Comparison of ENCODE assay signal across 29 mouse cellular contexts in genomic region chrX:166704311-166704710, GRCm38 (mm10).
DNase-seq lines count a peak whose midpoint lies in the region; ATAC-seq lines count a peak whose summit lies in the region.
"Had no signal": no experiment of that assay in that cellular context is flagged by ENCODE, and none has a peak within 500 bp of the region (broad histone marks: within the 10 kb centered on the region; RNA-seq: fewer than 3 reads in every experiment).

No protein-coding gene starts in this region.

- intact Hi-C loops in left cerebral cortex, postnatal 36 days (cut with DNase I), result no loop called here

- no peak overlapping the region for H3K27ac ChIP-seq in hindbrain, embryonic 14.5 days
- H3K27ac ChIP-seq in heart, embryonic 11.5 days (ENCODE audit: low read depth, low read length), result no peak overlapping the region
- H3K27ac ChIP-seq: embryonic facial prominence, embryonic 13.5 days; forebrain, embryonic 12.5 days; heart, adult 2 months; hindbrain, embryonic 12.5 days; kidney, postnatal 0 days; limb, embryonic 13.5 days; liver, embryonic 12.5 days; midbrain, embryonic 10.5 days; neural tube, embryonic 13.5 days; stomach, postnatal 0 days had no signal

- no peak overlapping the region for H3K4me3 ChIP-seq in hindbrain, embryonic 14.5 days (replicated peaks; ENCODE audit: low read length)
- no peak overlapping the region for H3K4me3 ChIP-seq in heart, embryonic 11.5 days (ENCODE audit: low read depth, low read length)
- H3K4me3 ChIP-seq: embryonic facial prominence, embryonic 13.5 days; erythroblast, embryonic 14.5 days; forebrain, embryonic 12.5 days; heart, adult 2 months; hindbrain, embryonic 12.5 days; limb, embryonic 13.5 days; liver, embryonic 12.5 days; midbrain, embryonic 10.5 days; myocyte; neural tube, embryonic 13.5 days had no signal

- no peaks in the 10 kb centered on the region for H3K4me1 ChIP-seq in hindbrain, embryonic 14.5 days (replicated peaks; ENCODE audit: control insufficient read depth, insufficient read depth, low read length)
- H3K4me1 ChIP-seq in heart, embryonic 11.5 days (ENCODE audit: control insufficient read depth, insufficient read depth, low read length), result no peaks in the 10 kb centered on the region
- H3K4me1 ChIP-seq: embryonic facial prominence, embryonic 13.5 days; forebrain, embryonic 12.5 days; hindbrain, embryonic 12.5 days; limb, embryonic 13.5 days; liver, embryonic 12.5 days; midbrain, embryonic 10.5 days; neural tube, embryonic 13.5 days had no signal

- H3K9ac ChIP-seq in hindbrain, embryonic 14.5 days, result no peak overlapping the region
- H3K9ac ChIP-seq in heart, embryonic 11.5 days (ENCODE audit: low read depth, low read length), result no peak overlapping the region
- H3K9ac ChIP-seq: embryonic facial prominence, embryonic 13.5 days; forebrain, embryonic 12.5 days; hindbrain, embryonic 12.5 days; limb, embryonic 13.5 days; liver, embryonic 12.5 days; neural tube, embryonic 13.5 days had no signal

- DNase-seq in layer of hippocampus, adult 18-20 months (ENCODE audit: low spot score in 2 of 2), result peak; percentile 5 to 53
- no peak for DNase-seq in layer of hippocampus, postnatal 36 days
- peak; percentile 81 for DNase-seq in brain, adult 2 months (ENCODE audit: low read depth, low spot score)
- peak; percentile 18 for DNase-seq in layer of hippocampus, adult 9-10 months (ENCODE audit: low spot score)
- DNase-seq in left cerebral cortex, postnatal 36 days (ENCODE audit: low spot score in 2 of 2), result peak; percentile 9
- no peak for DNase-seq in hindbrain, embryonic 14.5 days (ENCODE audit: low spot score)
- DNase-seq: adrenal gland, adult 8-10 months; cerebellum, adult 8-10 months; cerebellum, postnatal 36 days; embryo, embryonic 11 days; gastrocnemius, postnatal 36 days; heart, adult 2 months; kidney, adult 11 months; lung, adult 18-20 months; lung, postnatal 10 days; retina, postnatal 1 day had no signal

- no peaks in the 10 kb centered on the region for H3K36me3 ChIP-seq in hindbrain, embryonic 14.5 days (replicated peaks; ENCODE audit: control insufficient read depth, insufficient read depth)
- H3K36me3 ChIP-seq in heart, embryonic 11.5 days (ENCODE audit: control insufficient read depth, insufficient read depth, low read length), result no peaks in the 10 kb centered on the region
- H3K36me3 ChIP-seq: embryonic facial prominence, embryonic 13.5 days; forebrain, embryonic 12.5 days; hindbrain, embryonic 12.5 days; limb, embryonic 13.5 days; liver, embryonic 12.5 days; midbrain, embryonic 10.5 days; neural tube, embryonic 13.5 days had no signal

- no peak for ATAC-seq in hindbrain, embryonic 14.5 days (ENCODE audit: low FRiP score)
- ATAC-seq in heart, embryonic 11.5 days (replicated peaks; ENCODE audit: insufficient number of reproducible peaks, low FRiP score, low TSS enrichment), result no peak
- ATAC-seq: liver, embryonic 12.5 days; midbrain, embryonic 16.5 days had no signal

- WGBS in hindbrain, embryonic 14.5 days, result 95% methylated on average over 2 of the region's 2 CpGs
- WGBS in heart, embryonic 11.5 days (ENCODE audit: insufficient replicate concordance), result 80% methylated on average over 2 of the region's 2 CpGs

- 0 out of 2 replicates have a peak, but pooled peaks cover 4% of the 10 kb centered on the region for H3K27me3 ChIP-seq in hindbrain, embryonic 14.5 days (ENCODE audit: control insufficient read depth, insufficient read depth, low read length)
- H3K27me3 ChIP-seq in heart, embryonic 11.5 days (ENCODE audit: control insufficient read depth, insufficient read depth, low read length), result no peaks in the 10 kb centered on the region
- H3K27me3 ChIP-seq: liver, embryonic 12.5 days had no signal

- H3K4me2 ChIP-seq in hindbrain, embryonic 14.5 days (replicated peaks), result no peak overlapping the region
- no peak overlapping the region for H3K4me2 ChIP-seq in heart, embryonic 11.5 days
- H3K4me2 ChIP-seq: embryonic facial prominence, embryonic 13.5 days; forebrain, embryonic 12.5 days; hindbrain, embryonic 12.5 days; limb, embryonic 13.5 days; liver, embryonic 12.5 days; neural tube, embryonic 13.5 days had no signal

- no peaks in the 10 kb centered on the region for H3K9me3 ChIP-seq in hindbrain, embryonic 14.5 days (ENCODE audit: control insufficient read depth, low read length)
- H3K9me3 ChIP-seq in heart, embryonic 11.5 days (replicated peaks; ENCODE audit: control insufficient read depth, low read length), result no peaks in the 10 kb centered on the region
- H3K9me3 ChIP-seq: embryonic facial prominence, embryonic 13.5 days; forebrain, embryonic 12.5 days; hindbrain, embryonic 12.5 days; limb, embryonic 13.5 days; liver, embryonic 12.5 days; midbrain, embryonic 10.5 days; neural tube, embryonic 13.5 days had no signal

Comparison
In these comparisons a context has a peak if more than half of its experiments do, and no peak if none do; other contexts are left out.
1. DNase-seq: peak in layer of hippocampus, adult 18-20 months (2 of 2), brain, adult 2 months (single experiment), layer of hippocampus, adult 9-10 months (single experiment) and left cerebral cortex, postnatal 36 days (2 of 2); none in layer of hippocampus, postnatal 36 days (0 of 2) and hindbrain, embryonic 14.5 days (single experiment).